Mouse (Mus musculus) neural tube, embryonic 15.5 days (tissue): ENCODE data around the gene Jdp2. TPM values are rescaled to one million over a fixed set of nuclear protein-coding genes. Genes with fewer than 3 reads are reported as not detected.
A peak's percentile ranks its signal among the peaks of the same experiment; 100 is the strongest.

Experiments used
- ATAC-seq: fragments of 200-750 bp; cut with Nextera tagmentation; 2 replicates; pipeline ENCODE4 v1.8.0; 2017; ENCODE audit warnings: mild to moderate bottlenecking, moderate TSS enrichment, moderate library complexity; ENCODE audit not compliant: low FRiP score
- H3K27ac ChIP-seq: fragments of 300-500 bp; sonication (generic); replicated peaks from 2 replicates; pipeline ENCODE4 v1.5.1; 2015; ENCODE audit warnings: mild to moderate bottlenecking, inconsistent platforms
- H3K27me3 ChIP-seq: fragments of 300-500 bp; sonication (generic); replicated peaks from 2 replicates; pipeline ENCODE4 v1.6.1; 2015; ENCODE audit warnings: inconsistent platforms
- H3K36me3 ChIP-seq: fragments of 300-500 bp; sonication (generic); 2 replicates; pipeline ENCODE4 v1.6.1; 2015; ENCODE audit warnings: inconsistent platforms
- H3K4me1 ChIP-seq: fragments of 300-500 bp; sonication (generic); 2 replicates; pipeline ENCODE4 v1.6.1; 2015; ENCODE audit warnings: inconsistent platforms
- H3K4me2 ChIP-seq: fragments of 300-500 bp; sonication (generic); 2 replicates; pipeline ENCODE4 v1.6.1; 2015; ENCODE audit warnings: inconsistent platforms, mild to moderate bottlenecking, moderate library complexity
- H3K4me3 ChIP-seq: fragments of 300-500 bp; sonication (generic); replicated peaks from 2 replicates; pipeline ENCODE4 v1.5.1; 2015; ENCODE audit warnings: mild to moderate bottlenecking, inconsistent platforms
- H3K9ac ChIP-seq: fragments of 300-500 bp; sonication (generic); replicated peaks from 2 replicates; pipeline ENCODE4 v1.6.1; 2015; ENCODE audit warnings: mild to moderate bottlenecking, inconsistent platforms
- H3K9me3 ChIP-seq: fragments of 300-500 bp; sonication (generic); replicated peaks from 2 replicates; pipeline ENCODE4 v1.6.1; 2016; ENCODE audit warnings: inconsistent platforms
- WGBS: fragments of 180-500 bp; shearing (Covaris S2); methylation state at CpG from one replicate; pipeline ENCODE4 v1.1.7; 2015; ENCODE audit warnings: mixed read lengths; 5-methylcytosine and 5-hydroxymethylcytosine counted together
- polyA plus RNA-seq: library from polyadenylated mRNA; unstranded; fragments of >200 nt; fragmentation: Nextera tagmentation; extraction: Ambion mirVana; gene quantifications from 2 replicates; pipeline ENCODE4 v1.2.1, GENCODE M21; 2015

The Jdp2 gene
- polyA plus RNA-seq, 1 experiment from 2014 or later = 0.69 TPM

DNA sequence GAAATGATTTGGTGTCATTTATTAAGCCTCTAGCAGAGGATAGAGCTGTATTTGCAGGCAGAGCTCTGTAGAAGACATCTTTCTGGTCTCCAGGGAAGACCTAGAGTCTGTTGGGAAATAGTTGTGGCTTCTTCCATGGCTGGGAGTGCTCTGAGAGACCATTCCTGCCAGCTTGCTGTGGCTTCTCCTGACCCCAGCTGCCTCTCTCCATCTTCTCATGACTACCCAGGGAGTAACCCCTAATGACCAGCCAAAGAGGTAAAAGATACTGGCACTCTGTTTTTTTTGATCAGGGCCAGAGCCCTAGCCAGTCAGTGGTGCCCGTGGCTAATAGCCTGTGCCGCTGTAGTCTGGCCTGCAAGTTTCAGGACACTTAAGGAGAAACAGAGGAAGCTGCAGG, 3.3 kb downstream of the Jdp2 start:
- 67% methylated on average over 2 of the region's 2 CpGs for WGBS
- H3K9ac ChIP-seq = no peak overlapping the region
- no peak overlapping the region for H3K27ac ChIP-seq
- H3K4me2 ChIP-seq = peak overlapping the region; percentile 63; the same call in 1 of the 2 replicates
- no peaks in the 10 kb centered on the region for H3K27me3 ChIP-seq
- H3K4me1 ChIP-seq = peaks cover 70% of the 10 kb centered on the region
- no peaks in the 10 kb centered on the region for H3K9me3 ChIP-seq
- H3K36me3 ChIP-seq = 0 out of 2 replicates have a peak, but pooled peaks cover 2% of the 10 kb centered on the region
- no peak overlapping the region for H3K4me3 ChIP-seq
- ATAC-seq = no peak

DNA sequence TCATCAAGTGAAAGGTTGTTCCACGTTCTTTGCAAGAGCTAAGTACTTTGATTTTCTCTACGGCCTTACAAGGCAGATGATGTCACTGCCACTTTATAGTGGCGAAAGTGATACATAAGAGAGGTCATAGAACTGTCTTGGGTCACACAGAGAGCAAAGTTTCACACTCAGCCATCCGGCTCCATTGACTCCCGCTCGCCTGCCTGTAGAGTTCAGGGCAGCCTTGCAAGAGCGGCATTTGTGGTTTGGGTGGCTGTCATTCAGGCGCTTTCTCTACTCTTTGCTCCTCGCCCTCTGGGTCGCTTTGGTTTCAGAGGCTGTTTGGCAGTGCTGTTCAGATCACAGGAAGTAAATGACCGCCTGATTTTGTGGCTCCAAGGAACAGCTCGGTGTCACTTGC, 4.0 kb downstream of the Jdp2 start:
- no peak for ATAC-seq
- Histone ChIP-seq H3K27me3 (no peaks in the 10 kb centered on the region), H3K4me3 (no peak overlapping the region), H3K4me1 (peaks cover 65% of the 10 kb centered on the region), H3K9ac (no peak overlapping the region), H3K27ac (no peak overlapping the region), H3K36me3 (0 out of 2 replicates have a peak, but pooled peaks cover 2% of the 10 kb centered on the region), H3K9me3 (no peaks in the 10 kb centered on the region), H3K4me2 (no peak overlapping the region)
- 78% methylated on average over 12 of the region's 12 CpGs for WGBS

DNA sequence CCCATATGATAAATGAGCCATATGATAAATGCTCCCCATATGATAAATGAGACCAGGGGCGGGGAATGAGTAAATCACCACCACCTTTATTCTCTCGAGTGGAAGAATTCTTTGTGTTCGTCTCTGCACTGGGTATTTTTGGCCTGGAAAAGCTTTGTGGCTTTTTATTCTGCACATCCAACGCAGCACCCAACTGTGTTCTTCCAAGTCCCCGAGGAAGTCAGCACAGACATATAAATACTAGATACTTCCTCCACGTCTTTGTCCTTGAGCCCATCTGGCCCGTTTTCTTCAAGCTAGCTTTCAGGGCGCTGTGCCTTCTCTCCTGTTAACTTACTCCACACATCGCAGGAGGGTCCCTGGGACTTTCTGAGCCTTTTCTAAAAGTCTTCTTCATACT, 4.9 kb downstream of the Jdp2 start:
- H3K9me3 ChIP-seq = no peaks in the 10 kb centered on the region
- no peak overlapping the region for H3K4me3 ChIP-seq
- peaks cover 8% of the 10 kb centered on the region for H3K36me3 ChIP-seq
- H3K27ac ChIP-seq = no peak overlapping the region
- 52% methylated on average over 9 of the region's 9 CpGs for WGBS
- no peaks in the 10 kb centered on the region for H3K27me3 ChIP-seq
- H3K4me2 ChIP-seq = no peak overlapping the region
- no peak for ATAC-seq
- peaks cover 61% of the 10 kb centered on the region for H3K4me1 ChIP-seq
- H3K9ac ChIP-seq = no peak overlapping the region

DNA sequence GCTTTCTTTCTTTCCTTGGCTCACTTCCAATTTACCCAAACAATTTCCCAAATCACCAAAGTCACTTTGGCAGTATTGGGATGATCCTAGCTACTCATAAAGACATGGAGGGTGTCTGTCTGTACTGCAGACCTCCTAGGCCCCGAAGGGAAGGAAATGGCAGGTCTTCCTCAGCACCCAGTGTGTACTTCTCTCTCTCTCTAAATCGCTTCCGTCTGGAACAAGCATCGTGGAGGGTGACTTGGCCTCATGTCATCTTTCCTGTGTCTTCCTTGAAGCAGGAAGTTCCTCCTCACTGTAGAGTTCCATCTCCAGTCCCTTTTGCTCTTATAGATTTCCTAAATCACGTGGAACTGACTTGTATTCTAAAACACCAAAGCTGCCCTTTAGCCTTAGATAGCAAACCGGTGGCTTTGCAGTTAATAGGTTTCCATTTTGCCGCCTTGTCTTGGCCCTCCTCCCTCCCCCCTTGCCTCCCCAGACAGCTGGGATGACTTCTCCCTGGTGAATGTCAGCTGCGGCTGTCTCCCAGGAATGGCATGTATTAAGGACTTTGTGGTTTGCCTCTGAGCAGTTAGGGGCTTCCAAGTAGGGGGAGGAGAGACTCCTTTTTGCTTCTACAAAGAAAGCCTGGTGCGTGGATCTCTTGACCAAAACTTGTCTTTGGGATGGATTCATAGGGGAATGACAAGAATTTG, 5.6 kb downstream of the Jdp2 start:
- no peaks in the 10 kb centered on the region for H3K27me3 ChIP-seq
- no peak overlapping the region for H3K4me3 ChIP-seq
- H3K36me3 ChIP-seq = peaks cover 10% of the 10 kb centered on the region
- H3K9me3 ChIP-seq = no peaks in the 10 kb centered on the region
- no peak overlapping the region for H3K4me2 ChIP-seq
- H3K27ac ChIP-seq = peak overlapping the region; percentile 1; the same call in 1 of the 2 replicates
- peaks cover 63% of the 10 kb centered on the region for H3K4me1 ChIP-seq
- WGBS = 51% methylated on average over 9 of the region's 9 CpGs
- ATAC-seq = no peak
- no peak overlapping the region for H3K9ac ChIP-seq

DNA sequence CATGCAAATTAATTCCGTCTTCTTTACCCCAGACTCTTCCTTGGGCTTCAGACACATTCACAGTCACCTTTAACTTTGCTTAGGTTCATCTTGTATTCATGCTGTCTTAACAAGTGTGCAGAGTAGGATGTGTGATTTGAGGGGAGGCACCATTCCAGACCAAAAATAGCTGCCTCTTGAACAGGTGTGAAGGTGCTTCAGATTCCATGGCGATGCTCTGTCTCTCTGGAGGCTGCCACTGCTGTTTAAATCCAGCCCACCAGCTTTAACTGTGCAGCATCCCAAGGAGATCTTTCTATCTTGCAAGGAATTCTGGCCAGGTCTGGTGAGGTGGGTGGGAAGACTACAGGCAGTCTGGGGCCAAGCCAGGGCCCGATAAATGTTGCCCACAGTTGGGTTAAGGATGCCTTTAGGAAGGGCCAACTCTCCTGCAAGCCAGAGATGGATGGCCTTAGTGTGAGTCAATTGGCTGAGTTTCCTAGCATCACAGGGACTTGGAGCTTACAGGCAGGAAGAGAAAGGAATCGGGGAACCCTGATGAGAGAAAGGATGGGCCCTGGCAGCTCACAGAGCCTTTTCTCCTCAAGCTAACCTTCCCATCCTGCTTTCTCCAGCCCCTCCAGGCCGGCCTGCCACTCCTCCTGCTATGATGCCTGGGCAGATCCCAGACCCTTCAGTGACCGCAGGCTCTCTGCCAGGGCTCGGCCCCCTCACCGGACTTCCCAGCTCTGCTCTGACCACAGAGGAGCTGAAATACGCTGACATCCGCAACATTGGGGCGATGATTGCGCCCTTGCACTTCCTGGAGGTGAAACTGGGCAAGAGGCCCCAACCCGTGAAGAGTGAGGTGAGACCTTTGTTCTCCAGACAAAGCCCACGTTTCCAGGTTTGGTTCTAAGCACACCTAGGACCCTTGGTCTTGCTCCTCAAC, 9.0 kb downstream of the Jdp2 start:
- 77% methylated on average over 14 of the region's 14 CpGs for WGBS
- Histone ChIP-seq H3K4me1 (peaks cover 40% of the 10 kb centered on the region), H3K27ac (no peak overlapping the region), H3K9me3 (no peaks in the 10 kb centered on the region), H3K9ac (no peak overlapping the region), H3K27me3 (no peaks in the 10 kb centered on the region), H3K4me2 (no peak overlapping the region), H3K36me3 (peaks cover 27% of the 10 kb centered on the region), H3K4me3 (no peak overlapping the region)
- peak; percentile 37; the same call in 1 of the 2 replicates for ATAC-seq

DNA sequence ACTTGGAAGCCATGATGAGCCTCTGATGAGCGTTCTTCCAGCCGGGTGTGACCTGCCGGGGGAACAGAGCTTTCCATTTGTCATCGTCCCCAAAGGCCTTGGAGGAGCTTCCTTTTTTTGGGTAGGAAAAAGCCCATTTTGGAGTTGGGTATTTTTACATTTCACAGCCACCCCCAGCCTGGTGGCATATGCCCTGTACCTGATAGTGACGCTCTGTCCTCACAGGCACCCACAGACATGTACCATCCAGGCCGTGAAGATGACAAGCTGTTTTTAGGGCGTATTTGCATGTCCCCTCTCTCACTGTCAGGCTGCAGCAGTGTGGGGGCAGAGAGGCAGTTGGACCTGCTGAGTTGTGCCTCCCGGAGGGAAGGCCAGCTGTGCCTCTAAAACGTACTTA, 11.3 kb downstream of the Jdp2 start:
- H3K27me3 ChIP-seq = no peaks in the 10 kb centered on the region
- no peak overlapping the region for H3K9ac ChIP-seq
- H3K27ac ChIP-seq = no peak overlapping the region
- H3K36me3 ChIP-seq = peaks cover 31% of the 10 kb centered on the region
- no peak for ATAC-seq
- H3K9me3 ChIP-seq = no peaks in the 10 kb centered on the region
- no peak overlapping the region for H3K4me3 ChIP-seq
- no peak overlapping the region for H3K4me2 ChIP-seq
- 82% methylated on average over 9 of the region's 9 CpGs for WGBS
- H3K4me1 ChIP-seq = peaks cover 25% of the 10 kb centered on the region

DNA sequence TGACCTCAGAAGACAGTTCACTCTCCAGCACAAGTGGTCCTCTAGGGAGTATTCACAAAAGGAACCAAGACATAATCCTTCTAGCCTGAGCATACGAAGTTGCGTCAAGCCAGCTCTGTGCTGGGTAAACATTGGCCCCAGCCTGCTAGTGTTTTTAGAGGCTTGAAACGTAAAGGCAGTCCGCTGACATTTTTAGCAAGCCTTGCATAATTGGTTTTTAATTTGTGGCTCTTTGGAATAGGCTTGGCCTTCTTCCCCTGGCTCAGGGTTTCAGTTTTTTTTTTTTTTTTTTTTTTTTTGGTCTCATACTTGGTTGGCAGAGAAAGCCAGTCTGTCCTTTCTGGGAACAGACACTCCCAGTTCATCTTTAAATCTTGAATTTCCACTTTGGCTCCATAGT, 15.3 kb downstream of the Jdp2 start:
- H3K27ac ChIP-seq = no peak overlapping the region
- H3K36me3 ChIP-seq = peaks cover 21% of the 10 kb centered on the region
- H3K4me3 ChIP-seq = no peak overlapping the region
- ATAC-seq = no peak
- no peak overlapping the region for H3K9ac ChIP-seq
- no peak overlapping the region for H3K4me2 ChIP-seq
- H3K9me3 ChIP-seq = no peaks in the 10 kb centered on the region
- 46% methylated on average over 4 of the region's 4 CpGs for WGBS
- H3K27me3 ChIP-seq = no peaks in the 10 kb centered on the region
- peaks cover 29% of the 10 kb centered on the region for H3K4me1 ChIP-seq

DNA sequence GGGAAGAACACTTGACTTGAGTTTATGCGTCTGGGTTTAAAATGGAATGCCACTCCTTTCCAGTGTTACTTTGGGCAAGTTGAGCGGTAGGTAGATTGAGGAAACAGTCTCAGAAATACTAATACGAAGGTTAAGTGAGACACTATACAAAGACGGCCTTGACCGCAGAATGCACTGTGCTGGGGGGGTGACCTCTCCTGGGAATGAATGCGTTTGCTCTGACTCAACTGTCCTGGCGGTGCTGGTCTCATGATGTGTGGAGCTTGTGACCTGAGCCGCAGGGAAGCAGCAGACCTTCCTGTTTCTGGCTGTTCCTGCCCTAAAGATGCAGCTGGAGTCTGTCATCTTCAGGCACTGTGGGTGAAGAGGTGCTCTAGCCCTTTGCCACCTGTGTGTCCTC, 16.7 kb downstream of the Jdp2 start:
- Histone ChIP-seq H3K4me3 (no peak overlapping the region), H3K4me2 (no peak overlapping the region), H3K4me1 (peaks cover 43% of the 10 kb centered on the region), H3K27ac (no peak overlapping the region), H3K27me3 (no peaks in the 10 kb centered on the region), H3K9me3 (no peaks in the 10 kb centered on the region), H3K9ac (no peak overlapping the region), H3K36me3 (peaks cover 13% of the 10 kb centered on the region)
- no peak for ATAC-seq
- 86% methylated on average over 8 of the region's 8 CpGs for WGBS

DNA sequence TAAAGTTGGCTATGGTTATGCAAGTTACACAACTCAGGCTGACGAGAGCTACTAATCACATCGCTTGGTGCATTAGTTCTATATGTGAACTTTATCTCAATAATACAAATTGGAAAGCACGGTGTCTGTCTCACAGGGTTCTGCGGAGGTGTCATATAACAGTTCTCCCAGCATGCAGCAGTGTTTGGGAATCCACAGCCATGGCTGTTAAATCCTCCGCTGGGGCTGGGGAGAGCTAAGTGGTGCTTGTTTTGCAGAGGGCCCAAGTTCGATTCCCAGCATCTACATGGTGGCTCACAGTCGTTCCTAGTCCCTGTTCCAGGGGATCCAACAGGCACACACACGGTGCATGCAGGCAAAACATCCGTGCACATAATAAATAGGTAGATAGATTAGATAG, 19.1 kb downstream of the Jdp2 start:
- peaks cover 4% of the 10 kb centered on the region; the same call in 1 of the 2 replicates for H3K36me3 ChIP-seq
- no peak overlapping the region for H3K4me2 ChIP-seq
- no peaks in the 10 kb centered on the region for H3K27me3 ChIP-seq
- H3K4me1 ChIP-seq = peaks cover 52% of the 10 kb centered on the region
- no peaks in the 10 kb centered on the region for H3K9me3 ChIP-seq
- WGBS = 90% methylated on average over 9 of the region's 9 CpGs
- H3K27ac ChIP-seq = no peak overlapping the region
- H3K9ac ChIP-seq = no peak overlapping the region
- no peak for ATAC-seq
- no peak overlapping the region for H3K4me3 ChIP-seq

DNA sequence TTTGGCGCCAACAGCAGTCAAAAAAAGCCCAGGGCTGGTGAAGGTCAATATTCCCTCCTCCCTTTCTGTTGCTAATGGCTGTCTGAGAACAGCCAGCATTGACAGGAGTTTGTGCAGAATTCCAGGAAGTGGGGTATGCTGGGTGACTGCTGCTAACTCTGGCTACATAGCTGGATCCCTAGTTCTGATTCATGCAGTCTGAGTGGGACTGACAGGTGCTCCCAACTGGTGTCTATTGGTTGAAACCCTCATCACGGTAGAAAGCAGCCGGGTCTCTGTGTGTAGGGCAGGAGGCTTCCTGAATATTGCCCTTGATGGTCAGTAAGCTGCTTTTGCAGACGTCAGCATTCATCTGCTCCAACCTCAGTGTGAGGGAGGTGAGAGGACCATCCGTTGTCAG, 19.6 kb downstream of the Jdp2 start:
- Histone ChIP-seq H3K4me2 (no peak overlapping the region), H3K4me1 (peaks cover 54% of the 10 kb centered on the region), H3K27me3 (no peaks in the 10 kb centered on the region), H3K9me3 (no peaks in the 10 kb centered on the region), H3K36me3 (peaks cover under 1% of the 10 kb centered on the region; the same call in 1 of the 2 replicates), H3K4me3 (no peak overlapping the region), H3K27ac (no peak overlapping the region), H3K9ac (no peak overlapping the region)
- ATAC-seq = no peak
- 70% methylated on average over 5 of the region's 5 CpGs for WGBS

DNA sequence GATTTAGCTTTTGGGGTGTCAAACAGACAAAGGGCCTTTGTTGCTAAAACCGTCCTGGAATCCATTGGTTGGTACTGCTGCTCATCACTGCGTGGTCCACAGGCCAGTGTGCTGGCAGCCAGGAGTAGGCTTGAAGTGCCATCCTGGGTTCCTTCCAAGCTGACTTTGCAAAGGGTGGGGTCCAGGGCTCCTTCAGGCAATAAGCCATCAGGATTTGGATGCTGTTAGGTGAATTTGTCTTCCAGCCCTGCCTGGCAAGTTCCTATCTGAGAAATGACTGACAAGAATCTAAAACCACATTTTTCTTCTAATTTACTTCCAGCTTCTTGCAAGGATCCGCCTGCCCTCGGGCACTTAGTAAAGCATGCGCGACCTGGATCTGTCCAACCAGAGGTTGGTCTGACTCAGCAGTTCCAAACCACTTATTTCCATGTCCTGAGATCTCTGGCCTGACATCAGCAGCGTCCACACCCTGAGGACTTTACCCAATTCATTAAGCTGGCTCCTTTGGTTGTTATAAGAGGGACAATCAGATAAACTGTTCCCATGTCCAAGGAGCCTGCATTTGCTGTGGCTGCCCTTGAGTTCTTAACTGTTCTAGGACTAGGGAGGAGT, 20.6 kb downstream of the Jdp2 start:
- Histone ChIP-seq H3K4me3 (no peak overlapping the region), H3K4me2 (no peak overlapping the region)
- 58% methylated on average over 7 of the region's 7 CpGs for WGBS

More for the DNA sequence above, 20.6 kb downstream of the Jdp2 start:
- peak overlapping the region; percentile 80 for H3K27ac ChIP-seq
- no peaks in the 10 kb centered on the region for H3K9me3 ChIP-seq
- H3K36me3 ChIP-seq = no peaks in the 10 kb centered on the region
- H3K4me1 ChIP-seq = peaks cover 54% of the 10 kb centered on the region
- ATAC-seq = no peak
- no peak overlapping the region for H3K9ac ChIP-seq
- H3K27me3 ChIP-seq = no peaks in the 10 kb centered on the region
